Mouse (Mus musculus) ovary, adult 18-20 months (tissue): ENCODE data around the gene Camk2b.
A peak's percentile ranks its signal among the peaks of the same experiment; 100 is the strongest.
"Not testable (repeated sequence)": the region's sequence is repeated elsewhere in the genome, so short reads cannot be mapped to it uniquely, and the experiment has no call there.

Experiments used
- DNase-seq: peaks from one replicate; pipeline ENCODE4 v3.0.0; 2022; ENCODE audit warnings: low spot score, mixed read lengths

Camk2b gene

GRCm38 (mm10) chr11:6015011-6015431 lies 51.1 kb downstream of the Camk2b start:
- DNase-seq: no peak

DNA sequence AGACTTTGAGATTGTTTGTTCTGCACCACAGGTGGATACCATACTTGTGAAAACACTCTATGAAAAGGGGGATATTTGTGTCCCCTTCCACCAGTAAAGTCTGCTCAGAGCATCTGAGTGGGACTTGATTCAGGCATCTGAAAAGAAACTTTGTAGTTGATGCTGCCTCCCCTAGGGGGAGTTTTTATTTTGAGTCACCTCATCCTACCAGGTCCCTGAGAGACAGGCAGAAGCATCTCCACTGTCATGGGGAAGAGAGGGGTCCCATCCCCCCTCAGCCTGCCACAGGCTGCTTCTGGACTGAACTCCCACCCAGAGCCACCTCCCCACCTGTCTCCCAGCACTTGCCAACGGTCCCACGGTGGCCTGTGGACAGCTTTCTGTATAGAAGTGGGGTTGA lies 52.8 kb downstream of the Camk2b start:
- no peak for DNase-seq

- no peak for DNase-seq
Observed at GRCm38 (mm10) chr11:6011879-6012278, 54.3 kb downstream of the Camk2b start.

- not testable (repeated sequence) for DNase-seq
Observed at GRCm38 (mm10) chr11:6010751-6011482, 55.2 kb downstream of the Camk2b start.

- DNase-seq: not testable (repeated sequence)
Observed at GRCm38 (mm10) chr11:6007779-6008128, 58.4 kb downstream of the Camk2b start.

DNA sequence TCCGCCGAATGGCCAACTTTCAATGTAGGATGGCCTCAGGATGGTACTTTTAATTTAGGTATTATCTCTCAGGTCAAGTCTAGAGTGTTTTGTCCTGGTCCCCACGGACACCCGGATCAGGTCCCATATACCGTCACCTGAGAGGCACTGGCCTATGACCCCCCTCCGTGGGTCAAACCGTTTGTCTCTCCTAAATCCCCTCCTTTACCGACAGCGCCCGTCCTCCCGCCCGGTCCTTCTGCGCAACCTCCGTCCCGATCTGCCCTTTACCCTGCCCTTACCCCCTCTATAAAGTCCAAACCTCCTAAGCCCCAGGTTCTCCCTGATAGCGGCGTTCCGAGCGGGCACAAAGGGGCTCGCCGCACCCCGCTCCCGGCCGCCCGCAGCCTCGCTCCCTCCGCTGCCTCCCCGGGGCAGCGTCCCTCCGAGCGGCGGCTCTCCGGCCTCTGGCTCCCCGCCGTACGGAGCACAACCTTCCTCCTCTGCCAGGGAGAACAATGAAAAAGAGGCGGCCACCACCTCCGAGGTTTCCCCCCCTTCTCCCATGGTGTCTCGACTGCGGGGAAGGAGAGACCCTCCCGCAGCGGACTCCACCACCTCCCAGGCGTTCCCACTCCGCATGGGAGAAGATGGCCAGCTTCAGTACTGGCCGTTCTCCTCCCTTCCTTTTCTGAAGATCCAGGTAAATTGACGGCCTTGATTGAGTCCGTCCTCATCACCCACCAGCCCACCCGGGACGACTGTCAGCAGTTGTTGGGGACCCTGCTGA lies 59.0 kb downstream of the Camk2b start:
- DNase-seq: not testable (repeated sequence)

- DNase-seq: not testable (repeated sequence)
Observed at GRCm38 (mm10) chr11:6006351-6007009, 59.7 kb downstream of the Camk2b start.

- DNase-seq: not testable (repeated sequence)
Observed at GRCm38 (mm10) chr11:6005374-6006043, 60.7 kb downstream of the Camk2b start.

DNA sequence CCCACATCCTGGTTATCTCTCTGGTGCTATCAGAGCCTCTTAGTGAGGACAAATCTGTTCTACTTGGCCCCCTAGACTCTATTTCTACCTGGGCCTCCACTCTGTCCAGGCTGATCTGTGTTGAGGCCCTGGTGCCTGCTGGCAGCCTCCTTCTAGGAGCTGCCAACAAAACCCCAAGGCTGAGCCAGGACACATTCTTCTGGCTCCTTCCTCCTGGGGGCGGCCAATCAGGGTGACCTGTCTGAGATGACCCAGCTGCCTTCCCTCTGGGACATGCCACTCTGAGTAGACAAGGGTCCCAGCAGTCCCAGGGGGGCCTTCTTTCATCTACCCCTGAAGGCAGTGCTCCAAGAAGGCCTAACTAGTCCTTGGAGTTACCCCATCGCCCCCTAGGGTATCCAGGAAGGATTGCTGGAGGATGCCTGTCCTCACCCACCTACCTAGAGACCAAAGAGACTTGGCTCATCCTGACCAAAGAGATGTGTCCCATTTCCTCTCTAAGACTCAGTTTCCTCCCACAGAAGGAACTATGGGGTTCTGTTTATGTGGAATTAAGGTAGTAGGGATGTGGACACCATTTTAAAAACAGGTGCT lies 63.0 kb downstream of the Camk2b start:
- DNase-seq: no peak

DNA sequence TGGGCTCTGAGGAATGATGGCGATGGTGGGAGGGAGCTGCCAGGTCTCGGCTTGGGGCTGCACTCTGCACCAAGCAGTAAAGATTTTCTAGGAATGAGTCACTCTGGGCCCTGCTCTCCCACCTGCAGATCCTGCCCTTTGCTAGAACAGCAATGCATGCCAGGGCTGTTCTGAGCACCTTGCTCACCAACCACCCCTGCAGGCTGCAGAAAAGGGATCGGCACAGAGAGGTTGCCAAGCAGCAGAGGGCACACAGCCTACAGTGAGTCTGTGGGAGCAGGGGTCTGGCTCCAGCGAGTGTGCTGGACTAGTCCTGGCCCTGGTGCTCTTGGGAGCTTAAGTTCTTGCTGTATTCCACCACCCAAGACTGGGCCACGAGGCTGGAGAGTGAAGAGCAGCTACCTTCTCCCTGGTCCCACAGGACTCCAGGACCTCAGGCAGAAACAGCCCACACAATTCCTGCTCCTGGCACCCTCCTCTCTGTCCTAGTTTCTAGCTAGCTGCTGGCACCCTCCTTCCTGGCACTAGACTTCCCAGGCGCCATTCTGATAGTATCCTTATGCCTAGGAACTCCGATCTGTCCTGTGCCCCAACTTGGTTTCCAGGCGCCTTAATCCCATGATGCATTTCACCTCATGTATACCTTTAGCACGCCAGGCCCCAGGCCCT lies 64.0 kb downstream of the Camk2b start:
- DNase-seq: no peak

- DNase-seq: no peak
Observed at GRCm38 (mm10) chr11:6000961-6001682, 65.0 kb downstream of the Camk2b start.

DNA sequence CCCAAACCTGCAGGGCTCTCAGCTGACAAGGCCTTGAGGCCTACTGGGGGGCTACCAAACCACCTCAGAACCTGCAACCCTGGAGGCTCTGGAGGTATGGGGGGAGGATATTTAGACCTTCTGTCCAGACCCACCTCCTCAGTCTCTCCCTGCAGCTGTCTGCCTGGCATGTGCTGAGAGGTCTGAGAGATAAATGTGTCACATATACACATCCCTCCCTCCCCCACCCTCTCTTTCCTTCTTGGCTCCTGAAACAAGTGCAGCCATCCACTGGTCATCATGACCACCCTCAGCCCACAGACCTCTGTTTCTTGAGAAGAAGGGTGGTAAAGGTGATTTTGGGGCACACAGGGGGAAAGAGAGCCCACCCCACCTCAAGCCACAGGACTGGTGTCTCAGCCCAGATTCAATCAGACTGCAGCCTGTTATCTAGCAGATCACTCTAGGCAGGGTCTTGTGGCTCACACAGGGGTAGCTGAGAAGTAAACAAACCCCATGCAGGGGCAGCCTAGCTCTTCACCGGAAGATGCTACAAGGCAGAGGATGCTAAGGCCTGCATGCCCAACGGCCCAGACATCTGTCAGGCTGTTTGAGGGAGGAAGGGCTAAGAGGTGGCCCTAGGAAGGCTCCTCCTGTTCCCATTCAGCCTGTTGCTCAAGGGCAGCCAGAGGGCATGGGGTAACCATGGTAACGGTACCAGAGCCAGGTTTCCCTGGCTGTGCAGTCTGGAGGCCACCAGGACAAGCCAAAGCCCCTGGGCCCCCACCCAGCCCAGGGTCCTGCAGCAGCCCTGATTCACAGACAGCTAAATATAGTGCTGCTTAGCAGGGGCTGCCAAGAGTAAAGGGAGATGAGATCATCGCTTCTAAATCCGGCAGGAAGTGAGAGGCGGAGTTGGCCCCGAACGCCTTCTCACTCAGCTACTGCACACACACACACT lies 66.1 kb downstream of the Camk2b start:
- DNase-seq: peak; percentile 66

- no peak for DNase-seq
Observed at GRCm38 (mm10) chr11:5998472-5998871, 67.7 kb downstream of the Camk2b start.

GRCm38 (mm10) chr11:5995989-5996388 lies 70.2 kb downstream of the Camk2b start:
- DNase-seq: peak; percentile 52

- DNase-seq: no peak
Observed at GRCm38 (mm10) chr11:5994880-5995279, 71.3 kb downstream of the Camk2b start.

DNA sequence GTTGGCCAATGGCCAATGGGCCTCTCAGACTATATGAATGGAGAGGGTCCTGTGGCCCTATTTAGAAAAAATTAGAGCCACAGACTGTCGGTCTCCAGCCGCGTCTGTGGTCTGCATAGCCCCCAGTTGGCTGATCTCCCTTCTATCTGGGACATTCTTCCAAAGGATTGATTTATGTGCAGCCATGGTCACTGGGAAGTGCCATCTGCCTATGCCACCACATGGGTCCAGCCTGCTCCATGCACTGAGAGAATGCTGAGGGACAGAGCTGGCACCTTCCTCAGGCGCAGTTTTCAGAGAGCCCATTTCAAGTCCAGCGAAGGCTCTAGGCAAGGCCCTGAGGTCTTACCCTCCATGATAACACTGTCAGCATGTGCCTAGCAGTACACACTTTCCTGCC lies 72.0 kb downstream of the Camk2b start:
- DNase-seq: no peak

DNA sequence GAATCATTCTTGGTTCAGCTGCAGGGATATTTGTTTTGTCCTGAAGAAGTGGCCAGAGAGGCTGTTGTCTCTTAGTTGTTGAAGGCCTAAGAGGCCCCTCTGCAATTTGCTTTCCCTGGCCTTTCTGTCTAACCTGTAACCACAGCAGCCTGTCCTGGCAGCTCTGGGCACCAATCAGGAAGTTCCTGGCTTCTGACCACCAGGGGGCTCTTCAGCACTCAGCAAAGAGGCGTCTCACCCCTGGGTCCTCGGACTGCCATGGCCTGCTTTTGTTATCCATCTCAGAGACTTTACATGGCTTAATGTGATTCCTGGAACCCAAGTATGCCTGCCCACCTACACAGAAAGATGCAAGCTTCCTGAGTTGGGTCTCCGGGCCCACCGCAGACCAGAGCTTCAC lies 75.3 kb downstream of the Camk2b start:
- DNase-seq: no peak

DNA sequence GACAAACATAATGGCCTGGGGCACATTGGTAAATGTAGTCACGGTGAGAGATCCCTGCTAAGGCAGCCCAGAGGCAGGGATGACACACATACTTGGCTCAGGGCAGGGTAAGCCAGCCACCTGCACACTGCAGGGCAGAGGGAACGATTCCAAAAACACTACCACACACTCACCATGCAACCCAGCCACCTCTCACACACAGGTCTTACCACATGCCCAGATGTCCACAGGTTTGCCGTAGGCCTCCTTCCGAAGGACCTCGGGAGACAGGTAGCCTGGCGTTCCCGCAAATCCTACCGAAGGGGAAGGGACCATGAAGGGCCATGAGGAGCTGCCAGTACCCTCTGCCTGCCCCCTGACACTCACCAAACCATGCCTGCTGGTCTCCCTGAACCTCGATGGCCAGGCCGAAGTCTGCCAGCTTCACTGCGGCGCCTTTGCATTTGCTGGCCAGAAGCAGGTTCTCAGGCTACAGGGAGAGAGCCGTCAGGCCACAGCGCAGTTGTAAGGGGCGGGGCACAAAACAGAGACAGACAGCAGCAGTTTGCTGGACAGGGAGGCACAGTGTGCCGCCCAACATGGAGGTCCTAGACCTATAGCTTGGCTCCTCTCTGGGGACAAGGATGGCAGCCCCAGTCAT lies 76.1 kb downstream of the Camk2b start:
- DNase-seq: no peak

- DNase-seq: no peak
Observed at GRCm38 (mm10) chr11:5988126-5988525, 78.0 kb downstream of the Camk2b start.
